Mouse (Mus musculus): Measurements from ENCODE around the gene Nyap2.

- TF ChIP-seq CTCF (IDR thresholded peaks at IDR 0.05; ENCODE audit: insufficient read depth, low read depth, low read length) (no peak), POLR2A (IDR thresholded peaks at IDR 0.05; ENCODE audit: insufficient read depth, low read depth, low read length) (no peak)
Measured at GRCm38 (mm10) chr1:81132007-81132712, 55.4 kb downstream of the Nyap2 start.

Measured in olfactory bulb, adult 2 months (tissue).